Mouse (Mus musculus): ENCODE measurements at regions not wholly inside any gene's neighbourhood (a gene's known extent, or its start where the extent isn't known, plus 50 kb on each side); places are given as distances from the start of the nearest gene placed in this dataset.

DNA sequence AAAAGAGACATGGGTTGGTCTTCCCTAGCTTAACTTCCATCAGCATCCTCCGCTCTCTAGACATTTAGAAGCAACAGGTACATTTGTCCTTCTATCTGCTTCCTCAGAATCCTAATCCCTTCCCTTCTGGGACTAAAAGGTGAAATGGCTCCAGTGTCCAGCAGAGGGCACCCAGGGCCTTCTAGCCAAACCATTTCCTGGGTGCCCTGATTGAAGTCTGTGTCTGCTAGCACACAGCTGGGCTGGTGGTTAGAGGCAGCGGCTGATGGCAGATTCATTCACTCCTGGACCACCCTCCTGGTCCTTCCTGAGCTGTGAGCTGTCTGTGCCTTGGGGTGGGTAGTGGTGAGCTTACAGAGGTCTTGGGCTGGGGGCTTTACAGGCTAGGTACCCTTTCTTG lies 76.5 kb upstream of the Col13a1 start:
- TF ChIP-seq POLR2A (IDR thresholded peaks at IDR 0.05; ENCODE audit: control insufficient read depth, extremely low read depth, insufficient read depth, low read length, poor library complexity) = no peak
- 0 out of 2 replicates have a peak, but pooled peaks have one; percentile 18 for TF ChIP-seq CTCF (IDR thresholded peaks at IDR 0.05; ENCODE audit: borderline replicate concordance, control insufficient read depth, extremely low read depth, insufficient read depth, low read length, poor library complexity)
- peak; percentile 25 for DNase-seq
- WGBS = 54% methylated on average over 2 of the region's 2 CpGs
- Histone ChIP-seq H3K36me3 (ENCODE audit: control insufficient read depth, insufficient read depth, low read length) (no peaks in the 10 kb centered on the region), H3K27ac (ENCODE audit: control insufficient read depth, insufficient read depth, low read length) (no peak overlapping the region), H3K4me1 (replicated peaks; ENCODE audit: control insufficient read depth, insufficient read depth, low read length) (no peaks in the 10 kb centered on the region), H3K27me3 (ENCODE audit: control insufficient read depth, insufficient read depth, low read length) (no peaks in the 10 kb centered on the region), H3K4me3 (ENCODE audit: control insufficient read depth, insufficient read depth, low read length) (no peak overlapping the region)

DNA sequence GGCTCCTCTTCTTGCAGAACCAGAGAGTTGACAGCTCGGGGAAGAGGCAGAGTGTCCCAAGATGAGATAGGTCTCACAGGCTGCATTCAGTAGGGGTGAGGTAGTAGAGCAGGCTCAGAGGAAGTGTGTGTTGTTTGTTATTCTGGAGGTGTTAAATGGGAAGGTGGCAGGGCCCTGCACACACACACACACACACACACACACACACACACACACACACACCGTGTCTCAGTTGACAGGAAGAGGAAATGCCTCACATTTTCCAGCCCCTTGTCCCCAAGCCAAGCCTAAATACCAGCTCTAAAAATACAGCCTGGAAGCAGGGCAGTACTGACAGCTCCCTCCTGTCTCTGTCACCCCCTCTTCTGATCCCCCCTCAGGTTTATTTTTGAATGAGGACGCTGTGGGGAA lies 70.9 kb upstream of the Col13a1 start:
- no peak for DNase-seq
- Histone ChIP-seq H3K36me3 (ENCODE audit: control insufficient read depth, insufficient read depth, low read length) (no peaks in the 10 kb centered on the region), H3K4me1 (replicated peaks; ENCODE audit: control insufficient read depth, insufficient read depth, low read length) (no peaks in the 10 kb centered on the region), H3K27me3 (ENCODE audit: control insufficient read depth, insufficient read depth, low read length) (no peaks in the 10 kb centered on the region), H3K4me3 (ENCODE audit: control insufficient read depth, insufficient read depth, low read length) (no peak overlapping the region), H3K27ac (ENCODE audit: control insufficient read depth, insufficient read depth, low read length) (no peak overlapping the region)
- WGBS = 12% methylated on average over 3 of the region's 3 CpGs
- TF ChIP-seq POLR2A (IDR thresholded peaks at IDR 0.05; ENCODE audit: control insufficient read depth, extremely low read depth, insufficient read depth, low read length, poor library complexity) = no peak
- TF ChIP-seq CTCF (IDR thresholded peaks at IDR 0.05; ENCODE audit: borderline replicate concordance, control insufficient read depth, extremely low read depth, insufficient read depth, low read length, poor library complexity) = no peak

DNA sequence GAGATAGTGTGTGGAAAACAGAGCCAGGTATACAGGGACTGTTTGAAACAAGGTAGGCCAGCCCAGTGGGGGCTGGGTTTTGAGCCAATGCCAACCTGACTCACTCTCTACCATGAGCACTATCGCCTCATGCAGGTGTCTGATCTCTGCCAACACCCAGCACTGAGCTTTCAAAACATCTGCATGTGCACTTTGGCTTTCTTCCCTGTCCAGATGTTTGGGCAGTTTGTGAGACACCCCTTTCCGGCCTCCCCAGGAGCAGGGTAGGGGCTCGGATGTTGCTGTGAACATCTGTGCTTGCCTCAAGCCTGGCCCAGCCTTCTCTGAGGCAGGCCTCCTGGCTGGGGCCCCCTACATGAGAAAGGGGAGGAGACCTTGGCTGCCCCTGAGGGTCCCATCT lies 65.5 kb upstream of the Col13a1 start:
- DNase-seq = no peak
- no peak overlapping the region for H3K27ac ChIP-seq (ENCODE audit: control insufficient read depth, insufficient read depth, low read length)
- no peaks in the 10 kb centered on the region for H3K27me3 ChIP-seq (ENCODE audit: control insufficient read depth, insufficient read depth, low read length)
- WGBS = 86% methylated on average over 3 of the region's 3 CpGs
- no peak overlapping the region for H3K4me3 ChIP-seq (ENCODE audit: control insufficient read depth, insufficient read depth, low read length)
- TF ChIP-seq POLR2A (IDR thresholded peaks at IDR 0.05; ENCODE audit: control insufficient read depth, extremely low read depth, insufficient read depth, low read length, poor library complexity) = no peak
- TF ChIP-seq CTCF (IDR thresholded peaks at IDR 0.05; ENCODE audit: borderline replicate concordance, control insufficient read depth, extremely low read depth, insufficient read depth, low read length, poor library complexity) = no peak
- no peaks in the 10 kb centered on the region for H3K4me1 ChIP-seq (replicated peaks; ENCODE audit: control insufficient read depth, insufficient read depth, low read length)
- H3K36me3 ChIP-seq (ENCODE audit: control insufficient read depth, insufficient read depth, low read length) = no peaks in the 10 kb centered on the region

DNA sequence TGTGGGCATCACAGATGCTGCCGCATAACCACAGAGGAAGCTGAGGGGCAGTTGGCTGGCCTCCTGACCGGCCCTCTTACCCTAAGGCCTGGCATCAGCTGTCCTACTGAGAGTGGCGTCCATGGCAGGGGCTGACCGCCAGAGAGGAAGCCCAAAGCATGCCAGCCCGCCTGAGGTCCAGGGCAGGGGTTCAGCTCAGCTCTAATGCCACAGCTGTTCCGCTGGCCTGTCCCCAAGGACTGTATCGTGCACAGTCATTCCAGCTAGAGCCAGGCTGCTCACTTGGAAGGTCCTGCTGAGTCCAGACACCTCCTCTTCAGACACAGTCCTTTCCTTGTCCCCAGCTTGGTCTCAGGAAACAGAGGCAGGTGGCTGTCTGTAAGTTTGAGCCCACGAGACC lies 61.0 kb upstream of the Col13a1 start:
- H3K27ac ChIP-seq (ENCODE audit: control insufficient read depth, insufficient read depth, low read length) = no peak overlapping the region
- no peaks in the 10 kb centered on the region for H3K36me3 ChIP-seq (ENCODE audit: control insufficient read depth, insufficient read depth, low read length)
- no peak overlapping the region for H3K4me3 ChIP-seq (ENCODE audit: control insufficient read depth, insufficient read depth, low read length)
- TF ChIP-seq CTCF (IDR thresholded peaks at IDR 0.05; ENCODE audit: borderline replicate concordance, control insufficient read depth, extremely low read depth, insufficient read depth, low read length, poor library complexity) (no peak), POLR2A (IDR thresholded peaks at IDR 0.05; ENCODE audit: control insufficient read depth, extremely low read depth, insufficient read depth, low read length, poor library complexity) (no peak)
- H3K4me1 ChIP-seq (replicated peaks; ENCODE audit: control insufficient read depth, insufficient read depth, low read length) = no peaks in the 10 kb centered on the region
- DNase-seq = no peak
- WGBS = 95% methylated on average over 8 of the region's 8 CpGs
- no peaks in the 10 kb centered on the region for H3K27me3 ChIP-seq (ENCODE audit: control insufficient read depth, insufficient read depth, low read length)

DNA sequence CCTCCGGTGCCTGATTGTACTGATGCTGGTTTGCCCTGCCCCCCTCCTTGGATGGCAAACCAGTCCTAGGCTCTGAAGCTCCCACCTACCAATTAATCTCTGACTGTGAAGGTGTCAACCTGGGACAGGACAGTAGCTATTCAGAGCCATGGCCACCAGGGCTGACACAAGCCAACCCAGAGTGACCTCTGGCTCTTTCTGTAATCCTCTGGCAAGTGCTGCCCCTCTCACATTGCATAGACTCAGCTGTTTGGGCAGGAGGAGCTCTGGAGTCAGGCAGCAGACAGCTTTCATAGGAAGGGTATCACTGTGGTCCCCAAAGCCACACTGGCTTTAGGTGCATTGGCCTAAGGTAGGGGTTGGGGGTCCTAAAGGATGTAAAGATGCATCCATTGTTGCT lies 59.7 kb upstream of the Col13a1 start:
- Histone ChIP-seq H3K4me3 (ENCODE audit: control insufficient read depth, insufficient read depth, low read length) (no peak overlapping the region), H3K4me1 (replicated peaks; ENCODE audit: control insufficient read depth, insufficient read depth, low read length) (no peaks in the 10 kb centered on the region), H3K36me3 (ENCODE audit: control insufficient read depth, insufficient read depth, low read length) (no peaks in the 10 kb centered on the region), H3K27ac (ENCODE audit: control insufficient read depth, insufficient read depth, low read length) (no peak overlapping the region), H3K27me3 (ENCODE audit: control insufficient read depth, insufficient read depth, low read length) (no peaks in the 10 kb centered on the region)
- 100% methylated on average over 1 of the region's 1 CpGs for WGBS
- DNase-seq = no peak
- TF ChIP-seq POLR2A (IDR thresholded peaks at IDR 0.05; ENCODE audit: control insufficient read depth, extremely low read depth, insufficient read depth, low read length, poor library complexity) (no peak), CTCF (IDR thresholded peaks at IDR 0.05; ENCODE audit: borderline replicate concordance, control insufficient read depth, extremely low read depth, insufficient read depth, low read length, poor library complexity) (no peak)

DNA sequence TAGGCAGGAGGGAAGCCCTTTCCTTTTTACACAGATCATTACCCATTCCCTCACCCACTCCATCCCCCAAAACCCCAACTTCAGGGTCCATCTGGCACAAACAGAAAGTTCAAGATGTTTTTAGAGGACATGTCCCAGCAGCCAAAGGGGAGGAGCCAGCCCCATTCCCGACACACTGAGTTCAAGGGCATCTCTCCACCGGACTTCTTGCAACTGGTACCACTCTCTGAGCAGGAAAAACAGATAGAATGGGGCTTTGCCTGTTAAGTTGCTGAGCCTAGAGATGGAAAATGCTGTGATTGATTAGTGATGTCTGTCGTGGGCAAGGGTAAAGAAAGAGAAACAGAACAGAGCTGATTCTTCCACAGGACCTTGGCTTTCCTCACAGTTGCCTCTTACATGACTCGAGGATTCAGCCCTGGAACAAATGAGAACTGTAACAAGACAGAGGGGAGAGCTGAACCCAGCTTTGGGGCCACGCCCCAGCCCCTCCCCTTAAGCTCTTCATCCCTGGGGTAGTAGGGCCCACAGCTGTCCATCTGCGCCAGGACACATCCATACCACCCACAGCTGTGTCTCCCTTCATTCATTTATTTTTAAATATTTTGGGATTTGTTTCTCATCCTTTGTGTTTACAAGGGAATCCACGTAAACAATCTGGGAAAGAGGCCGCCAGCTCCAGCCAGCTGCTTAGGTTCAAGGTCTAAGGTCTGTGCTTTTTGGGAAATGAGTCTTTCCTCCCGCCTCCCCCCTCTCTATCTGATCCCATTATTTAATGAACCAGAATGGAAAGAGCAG lies 58.7 kb upstream of the Col13a1 start:
- Histone ChIP-seq H3K4me3 (ENCODE audit: control insufficient read depth, insufficient read depth, low read length) (no peak overlapping the region), H3K27me3 (ENCODE audit: control insufficient read depth, insufficient read depth, low read length) (no peaks in the 10 kb centered on the region), H3K27ac (ENCODE audit: control insufficient read depth, insufficient read depth, low read length) (no peak overlapping the region), H3K36me3 (ENCODE audit: control insufficient read depth, insufficient read depth, low read length) (no peaks in the 10 kb centered on the region), H3K4me1 (replicated peaks; ENCODE audit: control insufficient read depth, insufficient read depth, low read length) (no peaks in the 10 kb centered on the region)
- DNase-seq = no peak
- 81% methylated on average over 9 of the region's 9 CpGs for WGBS
- TF ChIP-seq CTCF (IDR thresholded peaks at IDR 0.05; ENCODE audit: borderline replicate concordance, control insufficient read depth, extremely low read depth, insufficient read depth, low read length, poor library complexity) (no peak), POLR2A (IDR thresholded peaks at IDR 0.05; ENCODE audit: control insufficient read depth, extremely low read depth, insufficient read depth, low read length, poor library complexity) (no peak)

Data from thymus, adult 2 months (tissue).